Mouse (Mus musculus): ENCODE measurements around the gene Sp6. TPM values are rescaled to one million over a fixed set of nuclear protein-coding genes. Genes with fewer than 3 reads are reported as not detected.

Gene Sp6
- total RNA-seq, 2 experiments from 2014 or later: 2.2 to 2.5 TPM

DNA sequence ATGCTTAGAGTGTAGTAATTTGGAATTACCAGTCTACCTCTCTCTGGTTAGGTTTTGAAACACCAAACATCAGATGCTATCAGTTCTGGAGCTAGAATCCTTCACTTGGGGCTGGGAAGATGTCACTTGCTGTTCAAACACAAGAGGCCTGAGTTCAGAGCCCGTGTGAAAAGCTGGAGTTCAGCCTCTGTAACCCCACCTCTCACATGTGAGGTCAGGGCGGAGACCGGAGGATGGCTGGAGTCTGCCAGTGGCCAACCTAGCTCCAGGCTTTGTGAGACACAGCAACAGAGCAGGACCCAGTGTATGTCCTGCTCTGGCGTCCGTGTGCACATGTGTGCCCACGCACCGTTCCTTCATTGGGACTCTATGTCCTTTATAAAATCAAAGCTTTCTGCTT is 33.9 kb upstream of the Sp6 start:
- no peak for DNase-seq (ENCODE audit: low spot score in 2 of 2)
- intact Hi-C loops (cut with DNase I): loop anchor here (5.0 kb wide), 1 partner anchor 62 kb away; the partner anchor contains the start of gene Cdk5rap3

DNA sequence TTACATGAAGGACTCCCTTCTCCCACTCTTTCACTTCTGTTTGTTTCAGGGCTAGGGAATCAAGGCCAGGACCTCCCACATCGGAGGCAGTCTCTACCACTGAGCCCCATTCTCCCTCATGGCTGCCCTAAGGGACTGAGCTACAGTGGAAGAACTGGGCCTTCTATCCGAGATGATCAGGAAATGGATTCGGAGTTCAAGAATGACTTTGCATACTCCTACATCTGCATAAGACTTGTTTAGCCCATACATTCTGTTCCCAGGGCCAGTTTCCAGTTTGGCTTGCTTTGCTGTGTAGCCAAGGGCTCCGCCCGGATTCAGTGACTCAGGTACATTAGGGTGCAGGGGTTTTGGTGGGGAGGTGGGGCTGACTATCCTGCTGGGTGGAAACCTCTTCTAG is 33.2 kb upstream of the Sp6 start:
- intact Hi-C loops (cut with DNase I): loop anchor here (10.0 kb wide), 1 partner anchor 165 kb away; no protein-coding TSS in a partner anchor
- DNase-seq (ENCODE audit: low spot score in 2 of 2): no peak

DNA sequence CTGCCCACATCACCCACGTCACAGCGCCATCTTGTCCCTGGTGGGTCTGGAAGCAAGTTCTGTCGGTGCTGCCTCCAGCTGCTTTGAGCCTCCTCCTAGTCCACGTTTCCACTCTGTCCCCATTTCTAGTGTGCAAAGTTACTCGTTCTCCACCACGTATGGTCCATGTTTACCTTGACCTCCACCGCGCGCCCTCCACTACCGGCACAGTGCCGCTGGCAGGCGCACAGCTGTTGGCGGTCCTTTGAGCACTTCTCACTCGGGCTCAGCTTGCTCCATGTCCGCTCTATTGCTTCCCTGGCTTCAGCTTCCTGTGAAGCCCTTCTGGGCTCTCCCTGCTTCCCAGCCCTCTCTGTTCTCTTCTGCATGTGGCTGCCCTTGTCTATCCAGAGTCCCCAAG is 31.7 kb upstream of the Sp6 start:
- no peak for DNase-seq (ENCODE audit: low spot score in 2 of 2)
- intact Hi-C loops (cut with DNase I): loop anchor here (10.0 kb wide), 1 partner anchor 163 kb away; no protein-coding TSS in a partner anchor

DNA sequence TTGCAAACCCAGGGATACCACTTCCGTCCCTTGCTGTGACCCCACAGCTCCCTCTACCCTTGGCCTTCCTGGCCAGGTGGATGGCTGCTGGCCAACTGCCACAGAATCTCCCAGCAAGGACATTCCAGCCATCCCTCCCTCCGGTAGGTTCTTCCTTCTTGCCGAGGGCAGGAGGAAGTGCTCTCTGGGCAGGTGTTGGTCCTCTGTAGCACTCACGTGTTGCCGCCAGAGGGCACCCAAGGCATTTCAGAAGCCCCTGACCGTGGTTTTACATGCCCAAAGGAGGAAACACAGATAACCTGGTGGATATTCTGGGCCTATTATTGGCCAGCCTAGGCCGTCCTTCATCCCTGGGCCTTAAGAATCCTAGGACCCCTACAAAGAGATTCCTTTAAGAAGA is 30.8 kb upstream of the Sp6 start:
- peak; percentile 77 to 78 for DNase-seq (ENCODE audit: low spot score in 2 of 2)
- intact Hi-C loops (cut with DNase I): loop anchor here (1.0 to 10.0 kb wide), 2 partner anchors 44 to 162 kb away; no protein-coding TSS in a partner anchor

DNA sequence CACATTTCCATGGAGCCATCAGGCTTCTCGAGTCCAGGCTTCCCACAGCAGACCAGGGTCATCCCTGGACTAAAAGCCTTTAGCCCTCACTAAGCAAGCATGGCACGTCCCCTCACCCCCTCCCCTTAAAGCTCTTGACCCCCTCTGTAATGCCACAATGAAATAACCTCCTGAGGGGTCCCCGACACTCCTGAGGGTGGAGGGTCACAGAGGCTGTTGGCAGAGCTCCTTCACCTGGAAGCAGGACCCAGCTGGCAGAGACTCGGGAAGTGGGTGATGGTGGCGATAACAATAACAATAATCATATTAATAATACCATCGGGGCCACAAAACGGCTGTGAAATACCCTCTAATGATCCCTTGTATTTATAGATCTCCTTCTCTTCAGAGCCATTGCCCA is 30.3 kb upstream of the Sp6 start, which contains the start of gene Sp2:
Gene Sp2, minus strand, starts transcription at position 101 of the 400 bp plus-strand sequence.
- intact Hi-C loops (cut with DNase I): loop anchor here (1.0 to 10.0 kb wide), 2 partner anchors 43 to 162 kb away; no protein-coding TSS in a partner anchor
- no peak for DNase-seq (ENCODE audit: low spot score in 2 of 2)

DNA sequence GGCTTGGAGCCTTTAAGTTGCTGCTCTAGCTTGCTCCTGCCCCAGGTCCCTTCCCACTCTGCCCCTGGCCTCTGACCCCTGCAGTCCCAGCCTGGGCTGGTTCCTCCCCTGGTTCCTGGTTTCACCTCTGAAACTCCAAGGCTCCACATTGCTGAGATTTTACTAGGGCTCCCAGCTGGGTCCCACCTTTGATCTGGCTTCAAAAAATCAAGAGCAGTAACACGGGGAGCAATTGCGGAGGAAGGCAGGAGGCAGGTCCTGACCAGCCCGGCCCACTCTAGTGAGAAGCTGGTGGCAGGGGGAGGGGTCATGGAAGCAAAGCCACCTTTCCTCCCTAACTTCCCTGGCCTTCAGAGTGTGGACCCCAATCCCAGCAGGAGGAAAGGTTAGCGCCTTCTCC is 28.3 kb upstream of the Sp6 start:
- intact Hi-C loops (cut with DNase I): loop anchor here (10.0 kb wide), 1 partner anchor 160 kb away; no protein-coding TSS in a partner anchor
- DNase-seq (ENCODE audit: low spot score in 2 of 2): no peak

DNA sequence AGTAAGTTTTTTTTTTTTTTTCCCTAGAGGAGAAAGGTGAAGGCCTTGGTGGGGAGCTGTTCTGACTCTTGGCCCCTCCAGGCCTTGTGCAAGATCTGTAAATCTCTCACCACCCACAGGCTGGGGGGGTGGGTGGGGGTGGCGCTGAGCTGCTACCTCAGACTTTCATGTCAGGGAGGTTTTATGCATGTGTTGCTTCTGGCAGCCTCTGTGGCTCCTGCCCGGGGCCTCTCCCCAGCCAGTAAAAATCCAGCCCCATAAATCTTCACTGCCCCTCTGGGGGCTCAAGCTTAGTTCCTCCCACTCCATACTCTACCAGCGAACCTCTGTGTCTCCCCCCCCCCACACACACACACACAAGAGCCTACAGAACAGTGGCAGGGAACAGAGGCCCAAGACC is 26.7 kb upstream of the Sp6 start:
- no peak for DNase-seq (ENCODE audit: low spot score in 2 of 2)
- intact Hi-C loops (cut with DNase I): loop anchor here (10.0 kb wide), 1 partner anchor 158 kb away; no protein-coding TSS in a partner anchor

DNA sequence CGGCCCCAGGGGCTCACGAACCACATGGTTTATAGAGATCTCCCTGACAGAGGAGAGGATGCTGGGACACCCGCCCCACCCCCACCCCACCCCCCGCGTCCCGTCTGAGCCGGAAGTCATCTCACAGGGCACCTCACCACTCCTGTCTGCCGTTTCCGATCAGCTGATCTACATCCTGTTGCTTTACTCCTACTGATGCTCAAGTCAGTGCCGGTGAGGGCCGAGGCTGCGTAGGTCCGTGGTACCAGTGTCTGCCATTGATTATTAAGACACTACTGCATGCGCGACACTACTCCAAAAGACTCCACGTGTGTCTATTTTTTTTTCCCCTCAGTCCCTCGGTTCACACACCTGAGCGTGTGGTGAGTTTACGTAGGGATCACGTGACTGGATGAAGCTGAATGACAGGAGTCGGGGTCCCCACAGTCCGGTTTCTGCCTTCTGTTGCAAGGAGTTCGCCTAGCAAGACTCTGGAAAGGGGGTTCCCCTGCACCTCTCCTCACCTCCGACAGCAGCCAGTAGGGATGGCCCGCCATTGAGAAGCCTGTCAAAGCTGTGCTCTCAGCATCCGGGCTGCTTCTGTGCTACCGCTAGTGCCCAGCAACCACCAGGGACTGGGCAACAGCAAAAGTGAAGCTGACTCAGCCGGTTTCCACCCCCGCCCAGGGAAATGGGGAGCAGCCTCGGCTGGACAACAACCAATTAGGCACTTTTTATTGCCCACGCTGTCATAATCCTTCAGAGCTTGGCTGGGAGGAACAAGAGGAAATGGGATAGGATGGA is 25.1 kb upstream of the Sp6 start:
- intact Hi-C loops (cut with DNase I): loop anchor here (10.0 kb wide), 1 partner anchor 157 kb away; no protein-coding TSS in a partner anchor
- DNase-seq (ENCODE audit: low spot score in 2 of 2): peak in 1 of 2 experiments; percentile 23

DNA sequence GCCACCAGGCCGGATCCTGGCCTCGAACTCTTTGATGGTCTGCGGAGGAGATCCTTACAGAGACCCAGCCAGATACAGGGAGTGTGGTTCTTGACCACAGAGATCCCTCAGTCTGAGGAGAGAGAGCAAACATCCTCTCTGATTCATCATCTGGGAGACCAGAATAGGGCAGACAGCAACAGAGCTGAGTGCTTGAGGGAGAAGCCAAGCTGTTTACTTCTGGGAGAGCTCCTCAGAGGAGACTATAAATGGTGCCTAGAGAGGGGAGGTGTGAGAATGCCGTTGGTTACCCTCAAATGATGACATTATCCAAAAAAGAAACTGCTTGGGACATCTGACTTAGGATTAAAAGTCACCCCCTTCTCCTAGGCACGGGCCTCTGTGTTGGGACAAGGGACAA is 21.7 kb upstream of the Sp6 start:
- intact Hi-C loops (cut with DNase I): no loop called here
- no peak for DNase-seq (ENCODE audit: low spot score in 2 of 2)

DNA sequence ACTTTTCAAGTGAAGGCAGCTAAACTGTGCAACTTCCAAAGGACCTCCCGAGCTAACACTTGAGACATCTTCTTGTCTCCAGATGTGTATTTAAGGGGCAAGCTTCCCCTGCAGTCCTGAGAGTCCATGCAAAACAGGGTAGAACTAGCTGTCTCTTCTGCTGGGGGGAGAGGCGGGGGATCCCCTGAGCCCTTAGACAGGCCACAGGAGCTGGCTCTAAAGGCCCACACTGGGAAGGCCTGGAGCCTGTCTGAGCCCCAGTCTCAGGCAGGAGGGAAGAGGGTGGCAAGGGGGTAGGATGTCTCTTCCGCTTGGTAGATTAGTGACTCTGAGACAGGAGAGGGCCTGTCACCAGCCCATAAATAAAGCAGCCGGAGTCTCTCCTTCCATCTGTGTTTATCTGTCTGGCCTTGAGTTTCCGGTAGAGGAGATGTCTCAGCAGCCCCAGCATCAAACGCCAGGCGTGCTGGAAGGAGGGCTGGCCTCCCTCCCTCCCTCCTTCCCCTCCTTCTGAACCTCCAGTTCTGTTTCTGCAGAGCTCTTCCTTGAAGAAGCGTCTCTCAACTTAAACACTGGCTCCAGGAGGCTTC is 20.4 kb upstream of the Sp6 start:
- no peak for DNase-seq (ENCODE audit: low spot score in 2 of 2)
- intact Hi-C loops (cut with DNase I): no loop called here

DNA sequence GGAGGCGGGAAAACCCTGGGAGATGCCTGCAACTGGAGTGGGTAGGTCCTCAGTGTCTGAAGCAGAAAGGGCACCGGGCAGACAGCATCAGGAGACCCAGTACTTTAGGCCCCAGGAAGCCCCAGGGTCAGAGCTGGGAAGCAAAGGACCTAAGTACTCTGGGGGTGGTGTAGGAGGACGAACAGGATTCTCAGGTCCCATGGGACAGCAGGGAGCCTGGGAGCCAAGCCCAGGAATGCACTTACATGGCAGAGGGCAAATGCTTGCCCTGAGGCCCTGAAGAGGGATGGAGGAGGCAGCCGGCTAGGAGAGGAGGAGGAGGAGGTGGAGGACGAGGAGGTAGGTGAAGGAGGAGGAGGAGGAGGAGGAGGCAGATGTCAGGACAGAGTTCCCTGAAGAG is 18.2 kb upstream of the Sp6 start:
- intact Hi-C loops (cut with DNase I): no loop called here
- no peak for DNase-seq (ENCODE audit: low spot score in 2 of 2)

DNA sequence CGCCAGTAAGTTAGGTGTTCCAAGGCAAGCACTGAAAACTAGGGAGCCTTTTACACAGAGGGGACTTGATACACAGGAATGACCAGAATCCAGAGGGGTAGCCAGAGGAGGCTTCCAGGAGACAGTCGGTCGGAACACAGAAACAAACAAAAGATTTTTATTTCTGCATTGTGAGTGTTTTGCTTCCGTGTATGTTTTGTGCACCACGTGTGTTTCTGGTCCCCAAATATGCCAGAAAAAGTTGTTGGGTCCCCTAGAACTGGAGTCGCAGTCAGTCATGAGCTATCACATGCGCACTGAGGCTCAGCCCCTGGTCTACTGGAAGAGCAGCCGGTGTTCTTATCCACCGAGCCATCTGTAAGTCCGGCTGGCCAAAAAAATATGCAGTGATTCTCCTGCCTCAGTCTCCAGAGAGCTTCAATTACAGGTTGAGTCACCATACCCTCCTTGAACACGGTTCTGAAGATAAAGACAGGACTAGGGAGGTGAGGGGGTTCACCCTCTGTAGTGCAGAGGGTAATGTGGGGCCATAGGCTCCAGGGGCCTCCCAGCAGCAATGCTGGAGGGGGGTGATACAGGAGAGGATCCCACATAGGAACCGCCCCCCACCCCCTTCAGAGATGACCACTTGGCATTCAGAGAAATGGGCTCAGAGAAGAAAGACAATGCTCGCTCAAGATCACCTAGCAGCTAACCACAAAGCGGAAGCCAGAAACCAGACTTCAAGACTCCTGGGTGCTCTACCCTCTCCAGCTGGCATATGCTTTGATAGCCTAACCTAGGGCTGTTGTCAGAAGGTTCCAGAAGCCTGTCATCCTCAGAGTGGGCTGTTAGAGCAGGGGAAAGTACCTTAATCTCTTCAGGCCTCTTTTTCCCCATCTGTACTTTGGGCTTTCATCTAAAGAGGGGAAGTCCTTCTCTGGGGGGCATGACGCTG is 17.1 kb upstream of the Sp6 start:
- no peak for DNase-seq (ENCODE audit: low spot score in 2 of 2)
- intact Hi-C loops (cut with DNase I): no loop called here

DNA sequence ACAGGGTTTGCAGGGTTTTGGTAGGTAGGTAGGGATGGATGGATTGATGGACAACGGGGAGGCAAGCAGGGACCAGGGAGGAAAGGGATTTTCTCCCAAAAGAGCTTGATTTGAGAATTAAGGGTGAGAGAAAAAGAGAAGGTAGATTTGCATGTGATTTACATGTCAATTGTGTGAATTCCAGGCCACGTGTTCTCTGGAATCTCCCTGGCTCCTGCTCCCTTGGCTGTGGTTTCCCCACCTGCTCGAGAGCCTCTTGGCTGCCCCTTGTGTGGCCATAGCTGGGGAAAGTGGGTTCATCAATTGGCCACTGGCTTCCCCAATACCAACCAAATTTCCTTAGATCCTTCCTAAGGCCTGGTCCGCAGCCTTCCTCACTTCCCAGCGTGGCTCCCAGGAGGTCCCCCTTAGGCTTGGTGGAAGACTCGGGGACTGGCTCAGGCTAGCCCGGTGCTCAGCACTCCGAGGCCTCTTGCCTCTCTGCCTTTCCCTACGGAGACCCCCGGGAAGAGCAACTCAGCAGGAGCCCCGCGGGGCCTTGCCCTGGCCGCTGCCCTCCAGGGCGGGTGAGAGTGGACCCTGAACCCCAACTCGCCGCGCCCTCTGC is 16.3 kb upstream of the Sp6 start:
- DNase-seq (ENCODE audit: low spot score in 2 of 2): no peak
- intact Hi-C loops (cut with DNase I): no loop called here

DNA sequence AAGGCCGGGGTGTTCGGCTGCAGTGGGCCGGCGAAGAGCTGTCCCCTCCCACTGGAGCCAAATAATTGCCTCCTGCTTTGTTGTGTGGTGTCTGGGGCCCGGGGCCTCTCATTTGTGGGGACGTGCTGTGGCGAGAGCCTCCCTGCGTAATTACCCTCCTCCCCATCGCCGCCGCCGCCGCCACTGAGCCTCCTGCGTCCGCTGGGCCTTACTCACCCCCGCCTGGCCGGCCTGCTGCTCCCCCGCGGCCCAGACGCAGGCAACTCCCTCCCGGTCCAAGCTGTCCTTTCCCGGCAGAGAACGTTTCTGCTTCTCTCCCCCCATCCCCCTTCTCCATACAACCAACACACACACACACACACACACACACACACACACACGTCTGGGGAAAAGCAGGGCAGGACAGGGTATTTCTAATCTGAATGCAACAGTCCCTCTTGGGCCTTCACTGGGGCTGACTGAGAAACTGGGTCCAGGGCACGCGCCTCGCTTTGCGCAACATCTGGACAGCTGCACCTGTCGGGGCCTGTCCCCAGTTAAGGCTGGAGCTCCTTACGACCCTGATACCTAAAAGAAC is 15.7 kb upstream of the Sp6 start:
- intact Hi-C loops (cut with DNase I): no loop called here
- DNase-seq (ENCODE audit: low spot score in 2 of 2): peak in 1 of 2 experiments; percentile 33

DNA sequence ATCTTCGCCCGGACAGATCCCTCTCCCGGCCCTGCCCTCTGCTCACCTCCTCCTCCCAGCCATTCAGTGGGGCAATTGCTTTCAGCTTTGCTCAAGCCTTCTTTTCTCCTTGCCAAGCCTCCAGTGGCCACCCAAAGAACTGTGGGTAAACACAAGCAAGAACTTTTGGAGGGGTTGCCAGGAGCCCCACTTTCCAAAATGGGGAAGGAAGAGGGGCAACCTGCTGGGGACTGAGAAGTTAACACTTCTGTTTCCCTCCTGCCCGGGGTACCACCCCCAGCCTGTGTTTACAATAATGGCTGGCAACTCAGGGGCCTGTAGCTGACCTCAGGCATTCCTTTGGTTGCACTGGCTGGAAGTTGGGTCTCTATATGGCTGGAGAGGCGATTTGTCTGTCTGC is 10.0 kb upstream of the Sp6 start:
- no peak for DNase-seq (ENCODE audit: low spot score in 2 of 2)

DNA sequence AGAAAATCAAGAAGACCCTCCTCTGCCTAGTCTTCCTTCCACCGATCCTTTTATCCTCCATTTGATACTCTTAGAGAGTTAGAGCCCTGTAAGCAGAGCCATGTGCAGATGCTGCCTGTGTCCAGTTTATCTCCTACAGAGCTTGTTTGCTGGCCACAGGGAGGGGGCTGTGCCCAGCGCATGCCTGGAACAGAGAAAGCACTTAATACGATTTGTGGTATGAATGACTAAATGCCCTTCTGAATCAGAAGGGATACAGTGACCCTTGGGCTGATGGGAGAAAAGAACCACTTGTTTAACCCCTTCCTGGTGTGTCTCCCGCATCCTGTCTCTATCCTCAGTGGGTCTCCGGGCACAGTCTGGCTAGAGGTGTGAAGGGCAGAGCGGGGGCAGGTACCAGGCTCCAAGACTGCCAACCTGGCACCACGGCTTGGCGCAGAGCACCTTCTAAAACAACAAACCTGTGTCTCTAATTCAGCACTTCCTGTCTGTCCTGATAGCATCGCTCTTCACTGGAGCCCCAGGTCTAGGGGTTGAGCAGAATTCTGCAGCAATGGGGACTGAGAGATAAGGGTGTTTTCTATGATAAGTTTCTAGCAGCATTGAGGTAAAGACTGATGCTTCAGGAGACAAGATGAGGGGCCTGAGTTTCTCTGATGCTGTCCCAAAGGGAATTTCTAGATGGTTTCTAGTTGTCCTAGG is 6.0 kb upstream of the Sp6 start:
- DNase-seq (ENCODE audit: low spot score in 2 of 2): no peak
- intact Hi-C loops (cut with DNase I): no loop called here

More for the DNA sequence above, 10.0 kb upstream of the Sp6 start:
- intact Hi-C loops (cut with DNase I): no loop called here

DNA sequence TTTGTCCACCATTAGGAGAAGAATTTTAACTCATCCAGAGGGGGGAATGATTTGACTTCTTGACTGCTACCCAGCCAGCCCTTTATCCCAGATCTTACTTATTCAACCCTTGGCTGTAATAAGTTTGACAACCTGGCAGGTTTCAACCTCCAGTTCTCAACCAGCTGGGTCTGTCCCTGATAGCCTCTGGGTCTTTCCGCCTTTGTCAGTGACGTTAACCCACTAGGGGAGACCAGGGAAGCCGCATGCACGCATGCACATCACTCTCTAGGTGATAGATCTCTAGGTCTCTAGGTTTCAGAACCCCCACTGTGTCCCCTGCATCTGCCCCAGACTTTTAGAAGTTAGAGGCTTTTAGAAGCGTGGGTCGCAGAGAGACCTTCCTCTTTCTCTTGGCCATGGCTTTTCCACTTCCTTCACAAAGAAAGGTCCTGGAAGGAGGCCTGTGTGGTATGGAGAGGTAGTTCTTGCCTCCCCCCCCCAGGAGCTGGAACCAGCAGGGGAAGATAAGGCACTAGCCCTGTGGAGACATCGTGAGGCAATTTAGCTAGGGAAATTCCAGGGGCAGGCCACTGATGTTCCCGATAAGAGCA is 3.9 kb upstream of the Sp6 start:
- intact Hi-C loops (cut with DNase I): no loop called here
- DNase-seq (ENCODE audit: low spot score in 2 of 2): no peak

All from left cerebral cortex, postnatal 36 days (tissue).